Mouse (Mus musculus): ENCODE measurements around the gene Wnt10b. TPM values are rescaled to one million over a fixed set of nuclear protein-coding genes. Genes with fewer than 3 reads are reported as not detected.

The Wnt10b gene
- polyA plus RNA-seq, 1 experiment from 2014 or later, result 0.34 TPM

- Histone ChIP-seq H3K9me3 (no peaks in the 10 kb centered on the region), H3K27ac (replicated peaks) (no peak overlapping the region), H3K27me3 (peaks cover 81% of the 10 kb centered on the region), H3K4me2 (replicated peaks) (peak overlapping the region; percentile 66), H3K4me1 (peaks cover 41% of the 10 kb centered on the region), H3K36me3 (peaks cover 8% of the 10 kb centered on the region; the same call in 1 of the 2 replicates), H3K4me3 (peak overlapping the region; percentile 47), H3K9ac (replicated peaks) (peak overlapping the region; percentile 39; the same call in 1 of the 2 replicates)
- no peak for ATAC-seq (ENCODE audit: low FRiP score, low read depth)
- under 1% methylated on average over 55 of the region's 58 CpGs for WGBS
Measured at GRCm38 (mm10) chr15:98806809-98807770, 29.1 kb upstream of the Wnt10b start.

DNA sequence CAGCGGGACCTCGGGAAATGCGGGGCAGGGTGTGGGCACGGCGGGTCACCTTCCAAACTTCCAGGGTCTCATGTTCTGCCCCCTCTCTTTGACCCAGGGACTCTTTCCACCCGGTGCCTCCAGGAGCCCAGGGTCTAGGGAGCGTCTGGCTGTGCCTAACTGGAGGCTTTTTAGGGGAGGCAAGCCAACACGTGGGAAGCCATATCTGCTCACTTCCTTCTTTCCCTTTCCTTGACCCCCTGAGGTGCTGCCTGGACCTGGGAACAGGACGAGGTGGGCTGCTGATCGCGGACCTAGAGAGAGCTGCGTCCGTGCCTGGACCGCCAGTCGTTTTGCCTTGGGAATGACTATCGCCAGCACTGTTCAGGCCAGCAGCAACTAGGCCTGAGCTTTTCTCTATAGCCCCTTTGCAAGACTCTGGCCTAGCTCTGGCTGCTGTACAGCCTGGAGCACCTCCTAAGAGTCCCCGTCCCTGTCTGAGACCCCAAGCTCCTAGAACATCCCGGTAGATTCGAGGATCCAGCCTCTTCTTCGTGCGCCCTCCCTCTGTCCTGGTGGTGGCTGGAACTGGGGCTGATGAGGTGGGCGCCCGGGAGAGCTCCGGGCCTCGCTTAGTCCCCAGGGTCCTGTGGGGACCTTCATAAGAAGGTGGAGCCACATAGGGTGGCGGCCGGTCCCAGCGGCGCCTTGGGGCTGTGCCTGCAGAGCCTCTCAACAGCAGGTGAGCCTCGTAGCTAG, 28.3 kb upstream of the Wnt10b start:
- no peak for ATAC-seq (ENCODE audit: low FRiP score, low read depth)
- Histone ChIP-seq H3K9me3 (no peaks in the 10 kb centered on the region), H3K4me1 (peaks cover 41% of the 10 kb centered on the region), H3K4me3 (peak overlapping the region; percentile 47), H3K27ac (replicated peaks) (no peak overlapping the region), H3K4me2 (replicated peaks) (peak overlapping the region; percentile 66), H3K36me3 (0 out of 2 replicates have a peak, but pooled peaks cover 2% of the 10 kb centered on the region), H3K27me3 (peaks cover 89% of the 10 kb centered on the region), H3K9ac (replicated peaks) (0 out of 2 replicates have a peak overlapping the region, but pooled peaks have one; percentile 54)
- WGBS, result 3% methylated on average over 30 of the region's 30 CpGs

- Histone ChIP-seq H3K9ac (replicated peaks) (peak overlapping the region; percentile 54), H3K27ac (replicated peaks) (no peak overlapping the region), H3K36me3 (no peaks in the 10 kb centered on the region), H3K27me3 (peaks cover 97% of the 10 kb centered on the region), H3K4me1 (peaks cover 41% of the 10 kb centered on the region), H3K9me3 (no peaks in the 10 kb centered on the region), H3K4me2 (replicated peaks) (peak overlapping the region; percentile 66), H3K4me3 (peak overlapping the region; percentile 47)
- ATAC-seq (ENCODE audit: low FRiP score, low read depth), result no peak
- WGBS, result under 1% methylated on average over 64 of the region's 64 CpGs
Measured at GRCm38 (mm10) chr15:98805324-98806040, 27.5 kb upstream of the Wnt10b start.

DNA sequence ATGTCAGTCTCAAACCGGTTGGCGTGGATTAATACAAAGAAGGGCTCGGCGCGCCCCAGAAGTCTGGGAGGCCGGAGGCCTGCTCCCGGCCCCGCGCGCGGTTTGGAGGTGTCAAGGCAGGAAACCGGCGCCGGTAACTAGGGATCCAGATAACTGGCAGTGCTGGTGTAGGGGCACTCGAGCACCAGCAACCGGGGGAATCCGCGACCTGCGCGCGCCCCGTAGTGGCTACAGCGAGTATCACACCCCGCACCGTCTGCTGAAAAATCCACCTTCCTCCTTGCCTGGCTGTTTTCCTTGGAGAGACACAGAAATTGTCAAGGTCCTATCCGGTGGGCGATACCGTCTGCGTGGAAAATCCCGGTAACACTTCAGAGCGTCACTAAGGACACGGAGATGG, 26.1 kb upstream of the Wnt10b start:
- Histone ChIP-seq H3K4me1 (peaks cover 41% of the 10 kb centered on the region), H3K27ac (replicated peaks) (no peak overlapping the region), H3K4me3 (0 out of 2 replicates have a peak overlapping the region, but pooled peaks have one; percentile 4), H3K4me2 (replicated peaks) (no peak overlapping the region; the same call in 1 of the 2 replicates), H3K36me3 (no peaks in the 10 kb centered on the region), H3K9me3 (no peaks in the 10 kb centered on the region), H3K27me3 (peaks cover 100% of the 10 kb centered on the region), H3K9ac (replicated peaks) (0 out of 2 replicates have a peak overlapping the region, but pooled peaks have one; percentile 11)
- 1% methylated on average over 32 of the region's 32 CpGs for WGBS
- peak; percentile 50; the same call in 1 of the 2 replicates for ATAC-seq (ENCODE audit: low FRiP score, low read depth)

- no peak for ATAC-seq (ENCODE audit: low FRiP score, low read depth)
- H3K36me3 ChIP-seq, result no peaks in the 10 kb centered on the region
- peaks cover 42% of the 10 kb centered on the region for H3K4me1 ChIP-seq
- 0 out of 2 replicates have a peak overlapping the region, but pooled peaks have one; percentile 4 for H3K9ac ChIP-seq (replicated peaks)
- H3K27ac ChIP-seq (replicated peaks), result no peak overlapping the region
- no peaks in the 10 kb centered on the region for H3K9me3 ChIP-seq
- H3K4me2 ChIP-seq (replicated peaks), result no peak overlapping the region
- H3K4me3 ChIP-seq, result no peak overlapping the region
- H3K27me3 ChIP-seq, result peaks cover 100% of the 10 kb centered on the region
- 7% methylated on average over 8 of the region's 8 CpGs for WGBS
Measured at GRCm38 (mm10) chr15:98802926-98803325, 25.0 kb upstream of the Wnt10b start.

- 9% methylated on average over 12 of the region's 12 CpGs for WGBS
- H3K4me1 ChIP-seq, result peaks cover 36% of the 10 kb centered on the region
- no peak for ATAC-seq (ENCODE audit: low FRiP score, low read depth)
Measured at GRCm38 (mm10) chr15:98799396-98799795, 21.4 kb upstream of the Wnt10b start.

GRCm38 (mm10) chr15:98798903-98799302, 21.0 kb upstream of the Wnt10b start:
- 0 out of 2 replicates have a peak overlapping the region, but pooled peaks have one; percentile 4 for H3K27ac ChIP-seq (replicated peaks)
- no peaks in the 10 kb centered on the region for H3K36me3 ChIP-seq
- no peak overlapping the region for H3K4me3 ChIP-seq
- 48% methylated on average over 3 of the region's 3 CpGs for WGBS
- H3K4me2 ChIP-seq (replicated peaks), result no peak overlapping the region
- no peak for ATAC-seq (ENCODE audit: low FRiP score, low read depth)
- H3K9ac ChIP-seq (replicated peaks), result no peak overlapping the region
- peaks cover 33% of the 10 kb centered on the region for H3K4me1 ChIP-seq
- H3K27me3 ChIP-seq, result peaks cover 100% of the 10 kb centered on the region
- no peaks in the 10 kb centered on the region for H3K9me3 ChIP-seq

More at GRCm38 (mm10) chr15:98799396-98799795, 21.4 kb upstream of the Wnt10b start:
- H3K27me3 ChIP-seq, result peaks cover 100% of the 10 kb centered on the region
- H3K4me2 ChIP-seq (replicated peaks), result no peak overlapping the region
- H3K36me3 ChIP-seq, result no peaks in the 10 kb centered on the region
- no peak overlapping the region for H3K9ac ChIP-seq (replicated peaks)
- no peak overlapping the region for H3K4me3 ChIP-seq
- no peaks in the 10 kb centered on the region for H3K9me3 ChIP-seq
- H3K27ac ChIP-seq (replicated peaks), result no peak overlapping the region

DNA sequence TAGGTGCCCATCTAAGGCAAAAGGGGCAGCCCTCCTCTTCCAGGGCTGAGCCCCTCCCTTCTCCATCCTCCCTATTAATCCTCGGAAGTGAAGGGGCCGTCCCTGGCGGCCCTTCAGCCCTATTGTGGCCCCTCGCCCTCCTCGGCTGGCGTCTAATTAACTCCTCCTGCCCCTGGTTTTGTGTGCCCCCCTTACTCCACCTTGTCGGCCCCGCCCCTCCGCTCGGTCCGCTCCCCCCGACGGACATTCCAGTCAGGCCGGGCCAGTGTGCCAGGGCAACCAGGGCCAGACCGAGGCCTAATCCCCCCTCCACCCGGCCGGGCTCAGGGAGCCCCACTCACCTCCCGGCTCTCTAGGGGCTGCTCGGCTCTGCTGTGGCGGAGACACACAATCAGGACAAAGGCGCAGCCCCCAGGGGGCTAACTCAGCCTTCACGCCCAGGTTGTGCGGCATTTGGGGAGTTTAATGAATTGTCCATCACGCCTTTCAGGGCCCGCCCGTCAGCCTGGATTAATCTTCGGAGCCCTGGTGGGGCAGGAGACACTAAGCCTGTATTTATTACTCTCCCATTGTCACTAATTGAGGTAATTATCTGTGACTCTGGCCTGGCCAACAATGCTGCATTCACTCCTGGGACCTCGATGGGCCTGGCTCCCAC, 20.0 kb upstream of the Wnt10b start:
- no peak overlapping the region for H3K9ac ChIP-seq (replicated peaks)
- no peaks in the 10 kb centered on the region for H3K9me3 ChIP-seq
- H3K4me2 ChIP-seq (replicated peaks), result peak overlapping the region; percentile 27
- whole genome bisulfite sequencing, result under 1% methylated on average over 28 of the region's 28 CpGs
- peaks cover 34% of the 10 kb centered on the region for H3K4me1 ChIP-seq
- 0 out of 2 replicates have a peak overlapping the region, but pooled peaks have one; percentile 25 for H3K27ac ChIP-seq (replicated peaks)
- no peaks in the 10 kb centered on the region for H3K36me3 ChIP-seq
- peak; percentile 96 for ATAC-seq (ENCODE audit: low FRiP score, low read depth)
- peak overlapping the region; percentile 4 for H3K4me3 ChIP-seq
- peaks cover 100% of the 10 kb centered on the region for H3K27me3 ChIP-seq

- Histone ChIP-seq H3K9ac (replicated peaks) (no peak overlapping the region), H3K9me3 (no peaks in the 10 kb centered on the region), H3K4me1 (peaks cover 42% of the 10 kb centered on the region), H3K27ac (replicated peaks) (0 out of 2 replicates have a peak overlapping the region, but pooled peaks have one; percentile 25), H3K4me3 (no peak overlapping the region), H3K27me3 (peaks cover 100% of the 10 kb centered on the region), H3K4me2 (replicated peaks) (peak overlapping the region; percentile 27), H3K36me3 (no peaks in the 10 kb centered on the region)
- WGBS, result 5% methylated on average over 13 of the region's 13 CpGs
- no peak for ATAC-seq (ENCODE audit: low FRiP score, low read depth)
Measured at GRCm38 (mm10) chr15:98796803-98797595, 19.0 kb upstream of the Wnt10b start.

GRCm38 (mm10) chr15:98793141-98793698, 15.3 kb upstream of the Wnt10b start:
- Histone ChIP-seq H3K27ac (replicated peaks) (no peak overlapping the region), H3K4me3 (peak overlapping the region; percentile 29; the same call in 1 of the 2 replicates), H3K27me3 (peaks cover 100% of the 10 kb centered on the region), H3K4me2 (replicated peaks) (peak overlapping the region; percentile 42), H3K9ac (replicated peaks) (no peak overlapping the region), H3K4me1 (peaks cover 49% of the 10 kb centered on the region), H3K36me3 (no peaks in the 10 kb centered on the region), H3K9me3 (no peaks in the 10 kb centered on the region)
- WGBS, result 5% methylated on average over 13 of the region's 13 CpGs
- no peak for ATAC-seq (ENCODE audit: low FRiP score, low read depth)

Data from midbrain, embryonic 12.5 days (tissue).